Mouse (Mus musculus) left cerebral cortex, postnatal 36 days (tissue): Measurements from ENCODE around the gene Fam155a. TPM values are rescaled to one million over a fixed set of nuclear protein-coding genes. Genes with fewer than 3 reads are reported as not detected.

Source experiments
- DNase-seq, 2 experiments: peaks; one replicate each; pipeline ENCODE4 v3.0.0; 2021 to 2022; ENCODE audit warnings: low spot score in 2 of 2, mixed read lengths in 1 of 2
- intact Hi-C: fragments of 180-260 bp; cut with DNase I; formaldehyde crosslinking; loops from one replicate; pipeline ENCODE4 v1.15.1; 2025
- total RNA-seq, 2 experiments: library from RNA; stranded (reverse); gene quantifications; 2 replicates each; pipeline ENCODE4 v1.2.3; 2021

The Fam155a gene
- total RNA-seq, 2 experiments from 2014 or later = 117 to 124 TPM

DNA sequence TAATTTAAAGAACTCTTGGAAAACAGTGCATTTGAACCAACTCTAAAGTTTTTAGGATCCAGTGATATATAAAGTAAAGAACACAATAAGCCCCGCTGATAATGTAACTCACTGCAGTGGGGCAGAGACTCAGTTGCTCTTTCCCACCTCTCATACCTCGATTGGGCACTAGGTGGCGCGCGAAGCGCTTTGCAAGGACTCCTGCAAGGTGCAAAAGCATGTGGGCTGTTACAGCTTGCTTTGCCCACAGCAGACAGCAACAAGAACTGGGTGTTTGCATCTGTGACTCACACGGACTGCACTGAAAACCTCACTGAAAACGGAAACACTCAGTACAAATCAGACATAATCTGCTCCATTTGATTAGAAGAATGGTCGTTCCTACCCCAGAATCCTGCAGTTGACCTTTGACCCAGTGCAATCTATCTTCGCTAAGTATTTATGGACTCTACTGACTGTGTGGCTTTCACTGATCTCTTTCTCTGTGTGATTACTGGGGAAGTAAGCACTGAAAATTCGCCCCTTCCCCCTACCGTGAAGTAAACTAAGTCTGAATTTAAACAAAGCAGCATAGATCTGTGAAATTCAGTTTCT lies 537.5 kb downstream of the Fam155a start:
- intact Hi-C loops = loop anchor here (2.0 kb wide), 1 partner anchor 539 kb away; no protein-coding TSS in a partner anchor
- DNase-seq = peak; percentile 92

DNA sequence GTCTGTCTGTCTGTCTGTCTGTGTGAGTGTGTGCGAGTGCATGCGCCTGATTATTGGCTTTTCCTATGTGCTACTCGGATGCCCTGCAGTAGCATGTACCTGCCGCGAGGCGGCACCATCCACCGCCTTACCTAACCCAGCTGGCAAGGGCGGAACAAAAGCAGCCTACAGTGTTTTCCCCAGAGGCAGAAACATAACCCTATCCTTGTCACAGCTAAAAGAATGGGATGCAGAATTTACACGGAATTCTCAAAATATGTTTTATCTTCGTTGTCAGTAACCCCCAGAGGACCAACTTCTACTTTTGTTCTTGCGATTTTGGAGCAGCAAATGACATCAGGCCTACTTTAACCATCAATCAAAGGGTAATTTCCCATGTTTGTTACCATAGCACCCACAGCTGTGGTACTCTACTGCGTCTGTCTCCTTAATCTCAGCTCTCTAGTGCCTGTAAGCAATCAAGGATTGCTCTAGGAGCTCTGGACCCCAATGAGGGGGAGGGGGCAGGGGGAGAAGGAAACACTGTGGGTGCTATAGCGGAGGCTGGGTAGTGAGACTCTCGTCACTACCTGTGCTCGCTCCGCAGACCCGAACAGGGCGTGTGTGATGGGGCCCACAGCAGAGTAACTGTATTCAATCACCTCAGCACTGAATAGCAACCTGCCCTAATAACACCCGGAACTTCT lies 543.0 kb downstream of the Fam155a start:
- peak; percentile 68 to 72 for DNase-seq
- intact Hi-C loops = loop anchor here (2.0 to 5.0 kb wide), 2 partner anchors 354 to 707 kb away; no protein-coding TSS in a partner anchor

DNA sequence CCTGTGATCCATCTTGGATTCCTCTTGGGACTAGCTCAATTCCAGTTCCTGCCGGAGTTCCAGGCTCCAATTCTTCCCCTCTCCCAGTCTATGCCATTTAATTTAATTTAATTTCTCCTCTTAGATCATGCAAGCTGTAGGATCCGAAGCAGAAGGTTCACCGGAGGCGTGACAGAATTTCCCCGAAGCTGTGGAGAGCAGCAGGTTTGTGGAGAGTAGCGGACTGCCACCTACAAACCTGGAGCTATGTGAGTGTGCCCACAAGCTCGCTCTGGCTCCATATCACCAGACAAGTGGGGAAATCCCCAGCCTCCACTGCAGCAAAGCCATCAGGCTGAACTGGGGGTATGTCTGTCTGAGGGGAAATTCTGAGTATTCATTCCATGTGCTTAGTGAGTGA lies 544.2 kb downstream of the Fam155a start:
- intact Hi-C loops = loop anchor here (2.0 to 5.0 kb wide), 2 partner anchors 356 to 708 kb away; no protein-coding TSS in a partner anchor

DNA sequence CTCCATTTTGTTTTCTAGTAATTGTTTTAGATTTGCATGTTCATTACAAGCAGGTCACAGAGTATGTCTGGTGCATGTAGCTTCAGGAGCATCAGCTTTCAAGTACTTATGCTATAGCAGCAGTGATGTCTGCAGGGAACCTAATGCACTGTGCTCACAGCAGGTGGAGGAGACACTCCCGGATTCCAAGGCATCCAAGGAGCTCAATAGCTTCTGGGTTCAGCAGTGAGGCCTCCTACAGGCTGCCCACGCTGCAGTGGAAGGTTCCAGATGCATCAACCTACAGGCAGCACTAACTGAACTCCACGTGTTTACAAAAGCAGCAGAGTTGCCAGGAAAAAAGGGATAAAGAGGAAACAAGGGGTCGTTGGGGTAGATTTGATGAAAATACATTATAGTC lies 559.2 kb downstream of the Fam155a start:
- no peak for DNase-seq
- intact Hi-C loops = no loop called here

More for the DNA sequence above, 544.2 kb downstream of the Fam155a start:
- peak; percentile 66 to 69 for DNase-seq

DNA sequence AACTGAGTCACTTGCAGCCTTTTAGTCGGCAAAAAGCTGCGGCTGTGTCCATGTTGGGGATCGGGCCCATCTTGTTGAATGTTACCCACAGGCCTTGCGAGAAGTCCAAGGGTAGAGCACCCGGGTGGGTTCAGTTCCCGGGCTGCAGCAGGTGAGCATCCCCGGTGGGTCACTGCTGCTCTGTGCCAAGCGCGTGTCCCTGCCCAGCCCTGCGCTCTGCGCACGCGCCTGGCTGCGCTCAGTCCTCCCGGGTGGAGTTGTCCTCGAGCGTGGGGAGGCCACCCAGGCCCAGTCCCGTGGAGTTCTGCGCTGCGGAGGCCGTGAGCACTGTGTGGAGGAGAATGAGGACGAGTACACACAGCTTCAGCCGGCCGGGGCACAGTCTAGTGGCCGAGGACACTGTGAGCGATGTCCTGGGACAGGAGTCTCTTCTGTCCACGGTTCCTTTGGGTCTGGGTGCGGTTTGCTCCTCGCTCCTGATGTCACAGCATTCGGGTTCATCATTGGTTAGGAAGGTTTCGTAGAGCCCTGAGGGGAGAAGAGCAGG lies 563.4 kb downstream of the Fam155a start:
- intact Hi-C loops = no loop called here
- DNase-seq = no peak

GRCm38 (mm10) chr8:9204345-9205067 lies 566.5 kb downstream of the Fam155a start:
- intact Hi-C loops = no loop called here
- DNase-seq = no peak

DNA sequence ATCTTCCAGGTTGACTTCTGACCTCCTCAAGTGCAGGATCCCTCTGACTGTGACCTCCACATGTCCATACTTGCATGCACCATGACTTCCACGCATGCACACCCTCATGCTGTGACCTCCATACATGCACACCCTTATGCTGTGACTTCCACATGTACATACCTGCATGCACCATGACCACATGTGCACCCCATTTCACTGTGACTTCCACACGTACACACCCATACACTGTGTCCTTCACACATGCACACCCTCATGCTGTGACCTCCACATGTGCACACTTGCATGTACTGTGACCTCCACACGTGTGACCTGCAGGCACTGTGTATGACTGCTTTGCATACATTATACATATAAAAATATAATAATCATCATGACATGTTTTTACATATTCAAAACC lies 570.9 kb downstream of the Fam155a start:
- DNase-seq = no peak

GRCm38 (mm10) chr8:9191682-9192081 lies 579.3 kb downstream of the Fam155a start:
- no peak for DNase-seq
- intact Hi-C loops = no loop called here

More for the DNA sequence above, 570.9 kb downstream of the Fam155a start:
- intact Hi-C loops = no loop called here

DNA sequence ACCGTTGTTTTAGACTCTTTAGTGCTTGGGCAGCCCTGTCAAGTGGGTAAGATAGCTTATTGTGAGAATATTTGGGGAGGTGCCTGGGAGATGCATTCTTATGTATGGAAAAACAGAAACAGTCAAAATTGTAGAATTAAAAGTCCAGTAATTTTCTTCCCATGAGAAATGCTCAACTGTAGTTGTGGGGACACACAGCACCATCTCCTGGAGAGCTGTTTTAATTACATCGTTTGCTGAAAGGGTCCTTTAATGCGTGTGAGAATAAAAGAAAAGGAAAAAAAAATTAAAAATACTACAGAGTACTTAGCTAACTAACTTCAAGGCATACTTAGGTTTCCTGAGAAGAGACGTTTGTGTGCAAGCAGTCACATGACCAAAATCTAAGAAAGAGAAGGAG lies 582.3 kb downstream of the Fam155a start:
- intact Hi-C loops = no loop called here
- no peak for DNase-seq

DNA sequence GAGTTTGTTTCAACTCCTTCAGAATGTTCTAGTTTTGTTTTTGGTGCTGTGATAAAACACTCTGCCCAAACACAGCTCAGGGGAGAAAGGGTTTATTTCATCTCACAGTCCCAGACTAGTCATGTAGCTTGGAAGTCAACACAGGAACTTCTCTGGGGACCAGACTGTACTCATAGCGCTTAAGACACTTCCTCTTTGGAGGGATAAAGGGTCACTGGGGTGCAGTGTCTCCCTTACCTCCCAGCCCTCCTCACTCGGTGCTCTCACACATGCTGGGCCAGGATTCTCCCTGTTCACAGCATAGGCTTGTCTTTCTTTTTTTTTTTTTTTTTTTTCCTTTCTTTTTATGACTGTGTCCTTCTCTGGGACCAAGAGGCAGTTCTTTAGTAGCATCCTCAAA lies 585.8 kb downstream of the Fam155a start:
- intact Hi-C loops = no loop called here
- no peak for DNase-seq

- no peak for DNase-seq
- intact Hi-C loops = no loop called here
Observed at GRCm38 (mm10) chr8:9182461-9182860, 588.5 kb downstream of the Fam155a start.

DNA sequence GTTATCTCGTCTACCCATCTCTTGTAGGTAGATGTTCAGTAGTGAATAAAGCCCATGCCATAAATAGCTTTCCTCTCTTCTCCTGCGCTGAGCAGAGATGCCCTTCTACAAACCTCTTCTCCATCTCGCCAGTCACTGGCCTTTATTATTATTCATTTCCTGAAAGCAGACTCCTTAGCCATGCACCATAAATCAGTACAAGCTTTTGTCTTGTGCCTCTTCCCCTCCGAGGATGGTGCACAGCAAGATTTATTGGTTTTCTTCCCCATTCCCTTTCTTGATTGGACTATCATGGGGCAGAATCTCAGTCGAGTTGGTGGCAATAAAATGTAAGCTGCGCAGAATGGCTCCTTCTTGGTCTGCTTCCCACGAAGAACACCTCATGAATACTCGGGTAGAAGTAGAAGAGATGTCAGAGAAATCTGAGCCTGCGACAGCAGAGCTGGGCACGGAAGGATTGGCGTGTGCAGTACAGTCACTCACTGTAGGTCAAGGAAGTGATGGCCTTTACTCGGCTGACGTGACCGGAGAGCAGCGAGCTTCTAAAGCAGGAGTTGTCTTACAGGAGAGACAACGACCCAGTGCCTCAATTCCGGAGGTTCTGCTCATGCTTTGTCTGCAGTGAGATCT lies 590.2 kb downstream of the Fam155a start:
- DNase-seq = no peak
- intact Hi-C loops = no loop called here

- DNase-seq = no peak
- intact Hi-C loops = loop anchor here (5.0 kb wide), 1 partner anchor 185 kb away; no protein-coding TSS in a partner anchor
Observed at GRCm38 (mm10) chr8:9176974-9177373, 594.0 kb downstream of the Fam155a start.

DNA sequence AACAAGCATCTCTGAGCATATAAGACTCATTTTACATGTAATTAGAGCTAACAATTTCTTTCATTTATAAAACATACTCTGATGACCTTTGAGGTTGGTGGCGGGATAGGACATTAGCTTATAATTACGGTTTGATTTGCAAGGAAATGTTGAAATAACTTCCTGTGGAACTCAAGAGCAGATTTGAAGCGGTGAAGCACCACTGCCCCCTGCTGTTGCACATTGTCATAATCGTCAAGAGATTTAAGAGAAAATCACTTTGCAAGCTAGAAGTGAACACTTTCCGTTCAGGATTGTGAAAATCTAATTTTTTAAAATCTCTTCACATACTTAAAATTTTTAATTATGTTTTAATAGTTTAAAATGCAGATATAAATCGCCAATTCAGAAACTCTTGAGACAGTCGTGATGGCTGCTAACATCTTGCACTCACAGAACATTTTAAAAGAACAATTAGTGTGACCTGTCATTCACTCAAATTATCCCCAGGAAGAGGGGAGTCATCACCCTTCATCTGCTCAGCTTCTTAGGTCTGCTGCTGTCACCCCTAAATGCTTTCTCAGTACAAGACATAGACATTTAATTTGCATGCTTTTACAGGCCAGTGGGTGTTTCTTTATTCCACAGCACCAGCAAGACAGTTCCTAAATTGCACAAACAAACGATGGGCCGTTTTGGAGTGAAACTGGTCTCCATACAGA lies 595.9 kb downstream of the Fam155a start:
- DNase-seq = peak; percentile 24 to 45
- intact Hi-C loops = loop anchor here (5.0 kb wide), 2 partner anchors 183 to 513 kb away; partner anchors contain the start of gene Efnb2

DNA sequence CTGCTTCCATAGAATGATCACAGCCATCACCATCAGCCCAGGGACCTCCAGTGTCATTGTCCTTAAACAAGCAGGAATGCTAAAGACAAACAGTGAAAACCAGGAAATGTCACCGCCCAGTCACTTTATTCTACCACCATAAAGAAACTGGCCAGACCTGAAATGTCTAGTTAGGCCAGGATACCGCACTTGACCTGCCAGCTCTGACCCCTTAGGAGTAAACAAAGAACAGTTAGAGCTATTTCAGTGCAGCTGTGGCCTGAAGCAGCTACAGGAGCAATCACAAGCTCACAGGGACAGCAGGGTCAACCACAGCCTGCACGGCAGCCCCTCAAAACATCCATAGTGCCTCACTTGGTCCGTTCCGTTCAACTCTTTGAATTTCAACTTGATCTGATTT lies 599.1 kb downstream of the Fam155a start:
- intact Hi-C loops = loop anchor here (5.0 kb wide), 1 partner anchor 510 kb away; the partner anchor contains the start of gene Efnb2
- DNase-seq = no peak

DNA sequence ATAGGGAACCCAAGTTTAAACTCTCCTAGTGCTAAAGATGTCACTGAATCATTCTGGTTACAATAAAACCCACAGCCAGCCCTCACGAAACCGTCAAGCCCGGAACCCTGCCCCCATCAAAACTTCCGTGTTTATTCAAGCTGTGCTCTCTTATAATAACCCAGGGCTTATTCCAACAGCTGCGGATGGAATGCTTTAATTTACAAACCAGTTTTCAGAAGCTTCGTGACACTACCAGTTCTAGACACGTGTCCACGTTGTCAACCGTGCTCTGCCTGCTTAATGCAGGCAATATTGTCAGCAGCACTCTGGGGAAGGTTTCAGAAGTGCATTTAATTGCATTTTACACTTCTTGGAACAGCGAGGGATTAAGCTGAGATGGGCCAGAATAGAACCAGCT lies 603.0 kb downstream of the Fam155a start:
- intact Hi-C loops = no loop called here
- no peak for DNase-seq

DNA sequence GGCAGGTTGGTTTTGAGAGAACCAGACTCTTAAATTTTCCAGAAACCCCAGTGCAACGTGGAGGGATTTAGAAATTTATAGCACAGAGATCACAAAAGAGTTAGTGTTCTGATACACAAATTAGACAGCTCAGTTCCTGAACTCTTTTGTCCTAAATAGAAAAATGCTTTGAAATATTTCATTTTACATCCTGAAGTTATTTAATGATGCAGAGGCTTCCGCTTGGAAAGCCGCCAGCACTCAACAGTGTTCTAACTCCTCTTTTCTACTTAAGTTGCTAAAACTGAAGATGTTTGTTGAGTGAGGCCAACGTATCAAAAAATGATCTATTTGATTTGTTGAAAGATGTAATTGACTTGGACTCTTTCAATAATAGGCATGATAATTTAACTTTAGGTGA lies 609.4 kb downstream of the Fam155a start:
- no peak for DNase-seq
- intact Hi-C loops = loop anchor here (5.0 kb wide), 1 partner anchor 164 kb away; no protein-coding TSS in a partner anchor

DNA sequence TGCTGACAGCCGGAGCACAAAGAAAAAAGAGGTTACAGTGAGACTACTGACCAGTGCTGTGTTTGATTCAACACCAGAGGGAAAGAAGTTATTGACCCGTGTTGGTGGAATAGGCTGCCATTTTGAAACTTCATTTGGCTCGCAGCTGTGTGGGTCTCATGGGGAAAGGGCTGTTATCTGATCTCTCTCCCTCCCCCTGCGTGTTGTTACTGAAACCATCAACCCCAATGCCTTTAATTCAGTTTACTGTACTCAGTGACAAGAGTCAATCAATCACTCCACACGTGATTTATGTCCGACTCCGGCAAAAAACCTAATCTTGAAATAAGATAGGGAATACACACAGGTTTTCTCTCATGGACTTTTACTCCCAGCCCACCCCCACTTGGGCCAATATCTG lies 611.6 kb downstream of the Fam155a start:
- intact Hi-C loops = no loop called here
- DNase-seq = no peak

- peak in 1 of 2 experiments; percentile 19 for DNase-seq
- intact Hi-C loops = no loop called here
Observed at GRCm38 (mm10) chr8:9158652-9159051, 612.3 kb downstream of the Fam155a start.
